Mouse (Mus musculus) splenic B cell, adult 2 months (primary cell): Measurements from ENCODE around the gene S1pr2.

Experiments
- DNase-seq: peaks from one replicate; pipeline ENCODE4 v3.0.0-alpha.2; 2011; ENCODE audit warnings: low read depth, low spot score
- H3K27me3 ChIP-seq: 2 replicates; pipeline ENCODE4 v1.6.1; 2012; ENCODE audit warnings: mild to moderate bottlenecking, low read length, moderate library complexity, mixed read lengths; ENCODE audit not compliant: control insufficient read depth, poor library complexity, insufficient read depth, severe bottlenecking
- H3K36me3 ChIP-seq: 2 replicates; pipeline ENCODE4 v1.6.1; 2012; ENCODE audit warnings: mild to moderate bottlenecking, low read length, moderate library complexity, mixed read lengths; ENCODE audit not compliant: control insufficient read depth, poor library complexity, insufficient read depth, severe bottlenecking

S1pr2 gene

GRCm38 (mm10) chr9:20986952-20987686 is 10.5 kb upstream of the S1pr2 start:
- Histone ChIP-seq H3K36me3 (no peaks in the 10 kb centered on the region), H3K27me3 (no peaks in the 10 kb centered on the region)
- no peak for DNase-seq

GRCm38 (mm10) chr9:20983169-20983568 is 6.6 kb upstream of the S1pr2 start:
- DNase-seq = peak; percentile 23
- Histone ChIP-seq H3K36me3 (no peaks in the 10 kb centered on the region), H3K27me3 (no peaks in the 10 kb centered on the region)

- Histone ChIP-seq H3K36me3 (no peaks in the 10 kb centered on the region), H3K27me3 (no peaks in the 10 kb centered on the region)
- no peak for DNase-seq
Measured at GRCm38 (mm10) chr9:20982171-20982570, 5.6 kb upstream of the S1pr2 start.

- Histone ChIP-seq H3K36me3 (no peaks in the 10 kb centered on the region), H3K27me3 (no peaks in the 10 kb centered on the region)
- DNase-seq = peak; percentile 11
Measured at GRCm38 (mm10) chr9:20979769-20980168, 3.2 kb upstream of the S1pr2 start.

GRCm38 (mm10) chr9:20979181-20979580 is 2.6 kb upstream of the S1pr2 start:
- no peaks in the 10 kb centered on the region for H3K36me3 ChIP-seq
- no peaks in the 10 kb centered on the region for H3K27me3 ChIP-seq
- no peak for DNase-seq

- Histone ChIP-seq H3K27me3 (no peaks in the 10 kb centered on the region), H3K36me3 (no peaks in the 10 kb centered on the region)
- DNase-seq = no peak
Measured at GRCm38 (mm10) chr9:20978409-20979095, 2.0 kb upstream of the S1pr2 start.

GRCm38 (mm10) chr9:20976961-20977689 is 544 bp upstream of the S1pr2 start:
- DNase-seq = peak; percentile 84
- no peaks in the 10 kb centered on the region for H3K36me3 ChIP-seq
- H3K27me3 ChIP-seq = no peaks in the 10 kb centered on the region

GRCm38 (mm10) chr9:20975431-20976215 is 958 bp downstream of the S1pr2 start:
- no peaks in the 10 kb centered on the region for H3K27me3 ChIP-seq
- H3K36me3 ChIP-seq = no peaks in the 10 kb centered on the region
- DNase-seq = peak; percentile 26

GRCm38 (mm10) chr9:20973682-20974075 is 2.9 kb downstream of the S1pr2 start:
- Histone ChIP-seq H3K27me3 (no peaks in the 10 kb centered on the region), H3K36me3 (no peaks in the 10 kb centered on the region)
- no peak for DNase-seq

- no peak for DNase-seq
- H3K36me3 ChIP-seq = no peaks in the 10 kb centered on the region
- H3K27me3 ChIP-seq = no peaks in the 10 kb centered on the region
Measured at GRCm38 (mm10) chr9:20973001-20973681, 3.4 kb downstream of the S1pr2 start.

- no peaks in the 10 kb centered on the region for H3K36me3 ChIP-seq
- DNase-seq = no peak
- no peaks in the 10 kb centered on the region for H3K27me3 ChIP-seq
Measured at GRCm38 (mm10) chr9:20972141-20972992, 4.2 kb downstream of the S1pr2 start.

GRCm38 (mm10) chr9:20971751-20972140 is 4.8 kb downstream of the S1pr2 start:
- no peak for DNase-seq
- Histone ChIP-seq H3K27me3 (no peaks in the 10 kb centered on the region), H3K36me3 (no peaks in the 10 kb centered on the region)

GRCm38 (mm10) chr9:20966747-20967146 is 9.8 kb downstream of the S1pr2 start:
- Histone ChIP-seq H3K27me3 (no peaks in the 10 kb centered on the region), H3K36me3 (no peaks in the 10 kb centered on the region)
- DNase-seq = no peak
